Mouse (Mus musculus): ENCODE measurements at regions not wholly inside any gene's neighbourhood (a gene's known extent, or its start where the extent isn't known, plus 50 kb on each side); places are given as distances from the start of the nearest gene placed in this dataset.

DNA sequence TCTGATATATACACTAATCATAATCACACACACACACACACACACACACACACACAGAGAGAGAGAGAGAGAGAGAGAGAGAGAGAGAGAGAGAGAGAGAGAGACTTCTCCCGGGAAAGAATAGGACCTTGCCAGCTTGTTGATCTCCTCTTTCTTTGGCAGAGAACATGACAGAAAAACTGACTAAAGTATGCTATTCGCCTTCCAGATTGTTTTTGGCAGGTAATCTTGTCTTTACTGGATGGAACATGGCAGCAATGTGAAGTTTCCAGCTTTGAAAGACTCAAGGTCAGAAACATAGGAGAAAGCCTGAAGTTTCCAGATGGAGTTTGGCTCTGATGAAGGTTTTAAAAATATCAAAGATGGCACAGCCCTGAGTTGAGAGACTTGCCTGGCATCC lies 87.8 kb upstream of the Cpm start:
- TF ChIP-seq POLR2A (IDR thresholded peaks at IDR 0.05; ENCODE audit: control insufficient read depth, low read depth, low read length) (no peak), CTCF (IDR thresholded peaks at IDR 0.05; ENCODE audit: control insufficient read depth, insufficient read depth, insufficient replicate concordance, low read depth, low read length) (no peak)

Measured in testis, adult 2 months (tissue).